Mouse (Mus musculus) stomach, postnatal 0 days (tissue): ENCODE measurements at regions not wholly inside any gene's neighbourhood (a gene's known extent, or its start where the extent isn't known, plus 50 kb on each side); places are given as distances from the start of the nearest gene placed in this dataset.

ENCODE experiments used
- ATAC-seq: fragments of 200-750 bp; cut with Nextera tagmentation; 2 replicates; pipeline ENCODE4 v1.8.0; 2017; ENCODE audit not compliant: low FRiP score, low TSS enrichment
- DNase-seq: peaks from one replicate; pipeline ENCODE4 v3.0.0-alpha.2; 2016; ENCODE audit warnings: low spot score
- H3K27ac ChIP-seq: fragments of 300-500 bp; sonication (generic); replicated peaks from 2 replicates; pipeline ENCODE4 v1.5.1; 2014; ENCODE audit warnings: mild to moderate bottlenecking, control low read depth
- H3K27me3 ChIP-seq: fragments of 300-500 bp; sonication (generic); 2 replicates; pipeline ENCODE4 v1.6.1; 2014; ENCODE audit warnings: low read length; ENCODE audit not compliant: control insufficient read depth, insufficient read depth
- H3K36me3 ChIP-seq: fragments of 300-500 bp; sonication (generic); 2 replicates; pipeline ENCODE4 v1.6.1; 2014; ENCODE audit warnings: low read length, mixed read lengths; ENCODE audit not compliant: control insufficient read depth, insufficient read depth
- H3K4me1 ChIP-seq: fragments of 300-500 bp; sonication (generic); replicated peaks from 2 replicates; pipeline ENCODE4 v1.6.1; 2014; ENCODE audit warnings: antibody characterized with exemption; ENCODE audit not compliant: control insufficient read depth, insufficient read depth
- H3K4me2 ChIP-seq: fragments of 300-500 bp; sonication (generic); replicated peaks from 2 replicates; pipeline ENCODE4 v1.6.1; 2014; ENCODE audit warnings: low read depth, mild to moderate bottlenecking, control low read depth, moderate library complexity
- H3K4me3 ChIP-seq: fragments of 300-500 bp; sonication (generic); 2 replicates; pipeline ENCODE4 v1.5.1; 2014; ENCODE audit warnings: low read depth, low read length, control low read depth
- H3K9ac ChIP-seq: fragments of 300-500 bp; sonication (generic); 2 replicates; pipeline ENCODE4 v1.6.1; 2014; ENCODE audit warnings: mild to moderate bottlenecking, low read length, control low read depth, mixed read lengths
- H3K9me3 ChIP-seq: fragments of 300-500 bp; sonication (generic); 2 replicates; pipeline ENCODE4 v1.6.1; 2016; ENCODE audit warnings: low read length; ENCODE audit not compliant: control insufficient read depth
- CTCF ChIP-seq: IDR thresholded peaks from 2 replicates; pipeline ENCODE4 v1.5.1; 2016; ENCODE audit warnings: antibody characterized with exemption, low read depth, mild to moderate bottlenecking, moderate library complexity
- EP300 ChIP-seq: optimal IDR thresholded peaks from 2 replicates; pipeline ENCODE3; 2016; ENCODE audit warnings: antibody characterized with exemption
- WGBS: fragments of 180-500 bp; shearing (Covaris S2); extraction: QIAGEN DNeasy Blood & Tissue Kit; methylation state at CpG from one replicate; pipeline ENCODE4 v1.1.7; 2014; 5-methylcytosine and 5-hydroxymethylcytosine counted together

DNA sequence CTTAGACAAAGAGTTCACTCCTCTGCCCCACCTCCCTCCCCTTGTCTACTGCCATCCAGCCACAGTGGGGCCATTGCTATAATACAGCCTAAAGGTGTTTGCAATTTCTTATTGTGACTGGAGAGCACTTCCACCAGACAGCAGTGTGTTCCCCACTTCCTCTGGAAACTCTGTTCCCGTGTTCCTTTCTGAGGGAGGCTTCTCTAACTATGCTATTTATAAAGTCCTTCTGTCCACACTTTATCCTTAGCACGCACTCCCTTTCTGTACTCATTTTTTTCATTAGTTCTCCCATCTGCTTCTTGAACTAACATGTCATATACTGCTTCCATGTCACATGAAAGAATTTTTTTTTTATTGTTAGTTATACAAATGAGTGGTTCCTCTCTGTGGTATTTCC lies 52.0 kb upstream of the 4930432M17Rik start:
- no peaks in the 10 kb centered on the region for H3K36me3 ChIP-seq
- H3K4me3 ChIP-seq, result no peak overlapping the region
- ATAC-seq (no peak), DNase-seq (no peak)
- WGBS, result 57% methylated on average over 2 of the region's 2 CpGs
- TF ChIP-seq EP300, result no peak
- no peak for TF ChIP-seq CTCF
- H3K4me1 ChIP-seq, result no peaks in the 10 kb centered on the region
- H3K9me3 ChIP-seq, result no peaks in the 10 kb centered on the region
- no peak overlapping the region for H3K4me2 ChIP-seq
- H3K27me3 ChIP-seq, result no peaks in the 10 kb centered on the region
- H3K27ac ChIP-seq, result no peak overlapping the region
- H3K9ac ChIP-seq, result no peak overlapping the region

DNA sequence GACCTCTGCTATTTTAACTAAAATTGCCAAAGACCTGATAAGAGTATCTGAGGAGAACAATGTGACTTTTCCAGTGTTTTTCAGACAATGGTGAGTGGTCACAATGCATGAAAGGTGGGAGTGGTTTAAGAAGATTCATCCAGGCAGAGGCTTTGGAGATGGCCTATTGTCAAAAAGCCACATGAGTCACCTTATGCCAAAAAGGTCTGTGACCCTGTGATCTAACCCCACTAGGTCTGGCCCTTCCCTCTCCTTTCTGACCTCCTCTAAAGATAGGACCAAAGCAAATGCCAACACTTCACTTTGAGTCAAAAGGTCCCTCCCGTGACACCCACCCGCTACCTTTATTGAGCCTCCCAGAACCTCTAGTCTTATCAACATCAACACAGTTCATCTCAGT lies 52.4 kb upstream of the 4930432M17Rik start:
- Histone ChIP-seq H3K4me3 (no peak overlapping the region), H3K9me3 (no peaks in the 10 kb centered on the region), H3K27me3 (no peaks in the 10 kb centered on the region), H3K9ac (no peak overlapping the region), H3K4me2 (no peak overlapping the region), H3K4me1 (no peaks in the 10 kb centered on the region), H3K27ac (no peak overlapping the region), H3K36me3 (no peaks in the 10 kb centered on the region)
- DNase-seq (no peak), ATAC-seq (no peak)
- 90% methylated on average over 2 of the region's 2 CpGs for WGBS
- TF ChIP-seq EP300, result no peak
- no peak for TF ChIP-seq CTCF

DNA sequence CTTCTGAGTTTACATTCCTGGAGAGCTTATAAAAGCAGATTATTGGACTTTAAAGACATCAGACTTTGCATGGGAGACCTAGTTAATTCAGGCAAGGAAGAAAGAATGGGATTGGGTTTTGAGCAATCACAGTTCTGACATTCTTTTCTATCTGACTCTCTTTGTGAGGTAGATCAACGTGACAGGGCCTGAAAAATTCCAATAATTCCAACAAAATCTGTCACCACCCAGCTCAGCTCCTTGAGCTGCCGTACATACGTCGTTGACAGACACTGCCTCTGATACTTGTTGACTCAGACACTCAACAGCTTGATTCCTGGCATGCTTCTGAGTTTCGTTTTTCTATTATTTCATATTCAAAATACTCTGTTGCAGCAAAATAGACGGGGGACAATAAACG lies 53.2 kb upstream of the 4930432M17Rik start:
- WGBS, result 50% methylated on average over 7 of the region's 7 CpGs
- H3K27ac ChIP-seq, result no peak overlapping the region
- no peak for ATAC-seq

DNA sequence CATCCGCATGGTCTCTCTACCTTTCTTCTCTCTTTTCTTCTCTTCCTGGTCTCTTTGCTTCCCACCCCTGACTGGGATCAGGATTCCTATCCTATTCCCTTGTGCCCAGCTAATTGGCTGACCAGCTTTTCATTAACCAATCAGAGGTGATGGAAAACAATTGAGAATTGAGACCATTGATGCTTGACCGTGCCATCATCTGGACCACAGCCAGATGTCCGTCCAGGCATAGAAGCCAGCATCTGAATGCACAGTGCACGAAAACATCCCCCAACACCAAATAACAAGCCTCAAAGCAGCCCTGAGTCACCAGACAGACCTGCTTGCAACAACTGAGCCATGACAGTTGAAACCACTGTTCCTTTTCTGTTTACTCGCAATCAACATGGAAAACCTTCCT lies 54.5 kb upstream of the 4930432M17Rik start:
- no peak for ATAC-seq
- no peak overlapping the region for H3K4me3 ChIP-seq
- H3K27ac ChIP-seq, result no peak overlapping the region
- WGBS, result 92% methylated on average over 5 of the region's 5 CpGs
- no peak for TF ChIP-seq EP300
- TF ChIP-seq CTCF, result no peak
- H3K4me2 ChIP-seq, result no peak overlapping the region
- no peaks in the 10 kb centered on the region for H3K36me3 ChIP-seq
- DNase-seq, result no peak
- no peaks in the 10 kb centered on the region for H3K9me3 ChIP-seq
- H3K27me3 ChIP-seq, result no peaks in the 10 kb centered on the region
- no peaks in the 10 kb centered on the region for H3K4me1 ChIP-seq
- H3K9ac ChIP-seq, result no peak overlapping the region

More for the DNA sequence above, 53.2 kb upstream of the 4930432M17Rik start:
- TF ChIP-seq EP300, result no peak
- no peak for TF ChIP-seq CTCF
- no peak for DNase-seq
- Histone ChIP-seq H3K9me3 (no peaks in the 10 kb centered on the region), H3K36me3 (no peaks in the 10 kb centered on the region), H3K4me2 (no peak overlapping the region), H3K4me3 (no peak overlapping the region), H3K27me3 (no peaks in the 10 kb centered on the region), H3K9ac (no peak overlapping the region), H3K4me1 (no peaks in the 10 kb centered on the region)

DNA sequence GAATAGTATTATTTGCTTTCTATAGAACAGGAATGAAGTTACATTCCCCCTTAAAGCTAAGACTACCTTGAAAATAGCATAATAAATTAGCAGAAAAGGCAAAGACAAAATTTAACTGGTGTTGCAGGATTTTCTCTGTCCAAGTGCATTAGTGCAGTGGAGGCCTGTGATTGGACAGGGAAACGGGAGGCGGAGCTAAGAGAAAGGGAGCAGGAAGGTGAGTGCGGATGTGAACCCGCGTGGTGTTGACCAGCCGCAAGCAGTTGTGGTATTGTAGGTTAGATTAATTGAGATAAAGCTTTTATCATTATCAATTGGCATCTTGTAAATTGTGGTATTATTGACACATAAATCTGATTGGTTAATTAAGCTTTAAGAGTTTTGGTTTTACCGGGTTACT lies 55.8 kb upstream of the 4930432M17Rik start:
- Histone ChIP-seq H3K36me3 (no peaks in the 10 kb centered on the region), H3K27ac (no peak overlapping the region), H3K9ac (no peak overlapping the region), H3K4me3 (no peak overlapping the region), H3K4me2 (no peak overlapping the region), H3K4me1 (no peaks in the 10 kb centered on the region), H3K9me3 (no peaks in the 10 kb centered on the region), H3K27me3 (no peaks in the 10 kb centered on the region)
- WGBS, result 79% methylated on average over 7 of the region's 7 CpGs
- no peak for ATAC-seq
- no peak for DNase-seq
- no peak for TF ChIP-seq EP300
- TF ChIP-seq CTCF, result no peak

DNA sequence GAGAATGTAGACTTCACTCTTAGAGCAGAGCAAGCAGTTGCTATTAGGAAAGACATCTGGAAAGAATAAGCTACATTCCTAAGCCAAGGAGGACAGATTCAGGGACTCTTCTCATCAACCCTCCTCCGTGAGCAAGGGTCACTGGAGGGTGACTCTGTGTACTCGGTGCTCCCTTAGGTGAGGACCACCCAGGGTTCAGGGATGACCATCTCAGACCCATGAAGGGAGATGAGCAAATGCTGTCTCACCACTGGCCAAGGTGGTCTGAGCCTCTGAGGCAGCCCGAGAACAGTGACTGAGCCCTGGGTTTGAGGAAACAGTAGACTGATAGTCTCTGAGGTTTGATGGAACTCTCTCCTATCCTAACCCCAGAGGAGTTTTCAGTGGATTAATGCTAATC lies 57.3 kb upstream of the 4930432M17Rik start:
- ATAC-seq (no peak), DNase-seq (no peak)
- no peak for TF ChIP-seq CTCF
- no peak for TF ChIP-seq EP300
- Histone ChIP-seq H3K4me1 (no peaks in the 10 kb centered on the region), H3K4me2 (no peak overlapping the region), H3K36me3 (no peaks in the 10 kb centered on the region), H3K9ac (no peak overlapping the region), H3K27ac (no peak overlapping the region), H3K9me3 (no peaks in the 10 kb centered on the region), H3K27me3 (no peaks in the 10 kb centered on the region), H3K4me3 (no peak overlapping the region)
- WGBS, result 74% methylated on average over 3 of the region's 3 CpGs
